Mouse (Mus musculus) Muller cell, postnatal 12 days (primary cell): ENCODE measurements around the gene Ankrd10.
"Not testable (repeated sequence)": the region's sequence is repeated elsewhere in the genome, so short reads cannot be mapped to it uniquely, and the experiment has no call there.

Experiments
- DNase-seq: peaks from one replicate; pipeline ENCODE4 v3.0.0-alpha.2; 2015; ENCODE audit errors: inconsistent ontology term

The Ankrd10 gene

GRCm38 (mm10) chr8:11614126-11614835 is 21.3 kb downstream of the Ankrd10 start:
- no peak for DNase-seq

- no peak for DNase-seq
Observed at GRCm38 (mm10) chr8:11608848-11609247, 26.7 kb downstream of the Ankrd10 start.

GRCm38 (mm10) chr8:11602006-11602680 is 33.4 kb downstream of the Ankrd10 start:
- peak; percentile 35 for DNase-seq

- DNase-seq: no peak
Observed at GRCm38 (mm10) chr8:11600301-11600951, 35.1 kb downstream of the Ankrd10 start.

GRCm38 (mm10) chr8:11593222-11593884 is 42.2 kb downstream of the Ankrd10 start:
- no peak for DNase-seq

GRCm38 (mm10) chr8:11592296-11592695 is 43.3 kb downstream of the Ankrd10 start:
- no peak for DNase-seq

- no peak for DNase-seq
Observed at GRCm38 (mm10) chr8:11591837-11592236, 43.7 kb downstream of the Ankrd10 start.

- no peak for DNase-seq
Observed at GRCm38 (mm10) chr8:11586374-11586745, 49.2 kb downstream of the Ankrd10 start.

GRCm38 (mm10) chr8:11585513-11586373 is 49.8 kb downstream of the Ankrd10 start:
- DNase-seq: no peak

- DNase-seq: no peak
Observed at GRCm38 (mm10) chr8:11575604-11576384, 59.8 kb downstream of the Ankrd10 start.

GRCm38 (mm10) chr8:11574911-11575603 is 60.5 kb downstream of the Ankrd10 start:
- no peak for DNase-seq

GRCm38 (mm10) chr8:11572428-11572827 is 63.1 kb downstream of the Ankrd10 start:
- DNase-seq: no peak

GRCm38 (mm10) chr8:11571950-11572349 is 63.6 kb downstream of the Ankrd10 start:
- no peak for DNase-seq

GRCm38 (mm10) chr8:11570742-11571141 is 64.8 kb downstream of the Ankrd10 start:
- DNase-seq: no peak

- no peak for DNase-seq
Observed at GRCm38 (mm10) chr8:11569260-11570097, 66.1 kb downstream of the Ankrd10 start.

- DNase-seq: not testable (repeated sequence)
Observed at GRCm38 (mm10) chr8:11568193-11568592, 67.4 kb downstream of the Ankrd10 start.

- DNase-seq: peak; percentile 41
Observed at GRCm38 (mm10) chr8:11564721-11565120, 70.8 kb downstream of the Ankrd10 start.

- DNase-seq: peak; percentile 7
Observed at GRCm38 (mm10) chr8:11564236-11564635, 71.3 kb downstream of the Ankrd10 start.
